18 mouse cellular contexts compared by ENCODE assay signal in the genomic region with DNA sequence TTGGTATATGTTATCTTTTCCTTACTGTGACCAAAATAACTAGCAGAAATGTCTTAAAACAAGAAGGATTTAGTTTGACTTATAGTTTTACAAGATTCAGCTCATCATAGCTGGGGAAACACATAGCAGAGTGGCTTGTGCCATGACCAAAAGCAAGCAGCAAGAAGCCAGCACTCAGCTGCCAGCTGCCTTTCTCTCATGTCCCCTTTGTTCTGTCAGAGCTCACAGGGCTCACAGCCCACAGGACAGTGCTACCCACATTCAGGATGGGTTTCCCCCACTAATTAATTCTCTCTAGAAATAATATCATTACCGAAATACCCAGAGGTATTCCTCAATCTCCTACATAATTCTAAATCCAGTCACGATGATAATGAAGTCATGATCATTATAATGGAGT. TPM values are rescaled to one million over a fixed set of nuclear protein-coding genes. Genes with fewer than 3 reads are reported as not detected.
A peak's percentile ranks its signal among the peaks of the same experiment; 100 is the strongest.
DNase-seq lines count a peak whose midpoint lies in the region; ATAC-seq and TF ChIP-seq lines count a peak whose summit lies in the region.
"Had no signal": no experiment of that assay in that cellular context is flagged by ENCODE, and none has a peak within 500 bp of the region (broad histone marks: within the 10 kb centered on the region; RNA-seq: fewer than 3 reads in every experiment).

No protein-coding gene starts in this region.

- ATAC-seq in heart, embryonic 13.5 days (ENCODE audit: extremely low read depth, insufficient number of reproducible peaks, low FRiP score, low TSS enrichment): no peak
- no peak for ATAC-seq in lung, embryonic 14.5 days (ENCODE audit: insufficient read depth)
- ATAC-seq: inflammation-experienced regulatory T-cells, adult 6 months; Patski had no signal

- H3K27ac ChIP-seq in heart, embryonic 13.5 days (replicated peaks): peak overlapping the region; percentile 50; the same call in 1 of the 2 replicates
- H3K27ac ChIP-seq in lung, embryonic 14.5 days (ENCODE audit: low read depth): peak overlapping the region; percentile 46; the same call in 1 of the 2 replicates
- H3K27ac ChIP-seq: forebrain, embryonic 10.5 days; hindbrain, embryonic 14.5 days; liver, embryonic 13.5 days; macrophage; neural tube, embryonic 13.5 days had no signal

- TF ChIP-seq POLR2A in myocyte (IDR thresholded peaks at IDR 0.05; ENCODE audit: insufficient read length, low read depth): no peak

- peaks cover 30% of the 10 kb centered on the region for H3K4me1 ChIP-seq in heart, embryonic 13.5 days
- peaks cover 9% of the 10 kb centered on the region; the same call in 1 of the 2 replicates for H3K4me1 ChIP-seq in lung, embryonic 14.5 days (ENCODE audit: insufficient read depth)

- TF ChIP-seq CTCF in lung, embryonic 14.5 days (IDR thresholded peaks at IDR 0.05; ENCODE audit: low read depth): no peak

- H3K79me2 ChIP-seq in myocyte (ENCODE audit: control insufficient read depth, insufficient read depth): peaks cover 24% of the 10 kb centered on the region

- H3K36me3 ChIP-seq in heart, embryonic 13.5 days: peaks cover 5% of the 10 kb centered on the region; the same call in 1 of the 2 replicates
- no peaks in the 10 kb centered on the region for H3K36me3 ChIP-seq in lung, embryonic 14.5 days (ENCODE audit: insufficient read depth)
- no peaks in the 10 kb centered on the region for H3K36me3 ChIP-seq in myocyte (ENCODE audit: control insufficient read depth, insufficient read depth)
- H3K36me3 ChIP-seq: forebrain, embryonic 10.5 days; liver, embryonic 13.5 days; neural tube, embryonic 13.5 days had no signal

- H3K27me3 ChIP-seq in heart, embryonic 13.5 days (replicated peaks): no peaks in the 10 kb centered on the region
- H3K27me3 ChIP-seq in lung, embryonic 14.5 days (ENCODE audit: insufficient read depth, low read length): no peaks in the 10 kb centered on the region
- H3K27me3 ChIP-seq in myocyte (ENCODE audit: control insufficient read depth, insufficient read depth, insufficient read length): no peaks in the 10 kb centered on the region
- H3K27me3 ChIP-seq: liver, embryonic 13.5 days; neural tube, embryonic 13.5 days; Patski had no signal

- no peak overlapping the region for H3ac ChIP-seq in myocyte (ENCODE audit: control insufficient read depth, insufficient read length)

- no peaks in the 10 kb centered on the region for H3K9me3 ChIP-seq in heart, embryonic 13.5 days
- H3K9me3 ChIP-seq in lung, embryonic 14.5 days (ENCODE audit: low read depth, low read length): no peaks in the 10 kb centered on the region
- H3K9me3 ChIP-seq: forebrain, embryonic 10.5 days; liver, embryonic 13.5 days; neural tube, embryonic 13.5 days had no signal

- no peak overlapping the region for H3K4me3 ChIP-seq in heart, embryonic 13.5 days
- H3K4me3 ChIP-seq in lung, embryonic 14.5 days (ENCODE audit: low read depth, low read length): no peak overlapping the region
- no peak overlapping the region for H3K4me3 ChIP-seq in myocyte
- H3K4me3 ChIP-seq: forebrain, embryonic 10.5 days; liver, embryonic 13.5 days; neural tube, embryonic 13.5 days had no signal

- WGBS in heart, embryonic 13.5 days: 85% methylated on average over 2 of the region's 2 CpGs
- 82% methylated on average over 2 of the region's 2 CpGs for WGBS in lung, embryonic 14.5 days

- no peak overlapping the region for H3K4me2 ChIP-seq in heart, embryonic 13.5 days
- H3K4me2 ChIP-seq in lung, embryonic 14.5 days: no peak overlapping the region
- peak overlapping the region; percentile 41 for H3K4me2 ChIP-seq in myocyte (ENCODE audit: low read depth)
- H3K4me2 ChIP-seq: hindbrain, embryonic 14.5 days; liver, embryonic 13.5 days; neural tube, embryonic 13.5 days had no signal

- no peak overlapping the region for H3K9ac ChIP-seq in heart, embryonic 13.5 days
- H3K9ac ChIP-seq in lung, embryonic 14.5 days: no peak overlapping the region
- H3K9ac ChIP-seq: hindbrain, embryonic 14.5 days; liver, embryonic 13.5 days; neural tube, embryonic 13.5 days had no signal

- DNase-seq in heart, postnatal 4 days: no peak
- DNase-seq in lung, embryonic 14.5 days: no peak
- DNase-seq in lung, postnatal 14 days: no peak
- DNase-seq in thymus, postnatal 0 days (ENCODE audit: low spot score): peak; percentile 25
- DNase-seq in thymus, postnatal 36 days: no peak
- DNase-seq: cerebellum, adult 11-12 months; gastrocnemius, postnatal 25 days; layer of hippocampus, adult 9-11 months; liver, embryonic 13.5 days; right cerebral cortex, postnatal 25 days had no signal

TF ChIP-seq in myocyte, 11 proteins besides CTCF, POLR2A, EP300 and RAD21:
- TF ChIP-seq POLR2AphosphoS2 (IDR thresholded peaks at IDR 0.05; ENCODE audit: insufficient read length, low read depth) (no peak), MYOD1 (IDR thresholded peaks at IDR 0.05; ENCODE audit: control insufficient read depth in 1 of 3, insufficient read length in 2 of 3, low read depth in 2 of 3) (no peak), TCF3 (IDR thresholded peaks at IDR 0.05; ENCODE audit: insufficient read length, low read depth) (no peak), CEBPB (IDR thresholded peaks at IDR 0.05; ENCODE audit: insufficient read depth, poor library complexity, severe bottlenecking) (no peak), TCF12 (IDR thresholded peaks at IDR 0.05; ENCODE audit: insufficient read depth, poor library complexity, severe bottlenecking) (no peak), SRF (IDR thresholded peaks at IDR 0.05; ENCODE audit: control insufficient read depth, insufficient read length, low read depth) (no peak), MYOG (IDR thresholded peaks at IDR 0.05; ENCODE audit: control insufficient read depth in 1 of 3, insufficient read depth in 1 of 3, insufficient read length in 2 of 3, low read depth in 2 of 3) (no peak)

RNA-seq across cellular contexts. Expression of gene Mrpl1, which starts 1.8 kb away (rescaled TPM):
- polyA plus RNA-seq in heart, embryonic 13.5 days (2015; fragmentation: Nextera tagmentation; extraction: Ambion mirVana): 18.7 and 20.4 TPM in 2 replicates
- 10 to 100 TPM; 25.8 to 26.2 TPM for total RNA-seq in heart, postnatal 4 days (2021)
- 19.8 and 22.1 TPM in 2 replicates for polyA plus RNA-seq in lung, embryonic 14.5 days (2014; fragmentation: Nextera tagmentation; extraction: Ambion mirVana)
- polyA plus RNA-seq in thymus, postnatal 0 days (2015; fragmentation: Nextera tagmentation; extraction: Ambion mirVana): 26.4 and 29.1 TPM in 2 replicates
- 7.5 TPM for polyA plus RNA-seq in myocyte (2012; fragmentation: generic; extraction: Trizol)

RNA-seq across cellular contexts. Expression of gene Cnot6l, which starts 43.6 kb away (rescaled TPM):
- 11.5 and 13.3 TPM in 2 replicates for polyA plus RNA-seq in heart, embryonic 13.5 days (2015; fragmentation: Nextera tagmentation; extraction: Ambion mirVana)
- 10 to 100 TPM; 83.2 to 94.3 TPM for total RNA-seq in heart, postnatal 4 days (2021)
- 27.4 and 31.7 TPM in 2 replicates for polyA plus RNA-seq in lung, embryonic 14.5 days (2014; fragmentation: Nextera tagmentation; extraction: Ambion mirVana)
- polyA plus RNA-seq in thymus, postnatal 0 days (2015; fragmentation: Nextera tagmentation; extraction: Ambion mirVana): 72.0 and 89.7 TPM in 2 replicates
- polyA plus RNA-seq in myocyte (2012; fragmentation: generic; extraction: Trizol): 26.5 TPM
